Mouse (Mus musculus): ENCODE results near the gene Rgs12.

- TF ChIP-seq POLR2A (IDR thresholded peaks at IDR 0.05; ENCODE audit: borderline replicate concordance, extremely low read depth, low read depth, low read length): no peak
- TF ChIP-seq CTCF (IDR thresholded peaks at IDR 0.05; ENCODE audit: insufficient read depth, low read length): no peak
Observed at GRCm38 (mm10) chr5:34943428-34943827, 5.8 kb upstream of the Rgs12 start.
